Mouse (Mus musculus) kidney, postnatal 14 days (tissue): ENCODE data around the gene Hoxd3.

Experiments
- DNase-seq: peaks from one replicate; pipeline ENCODE4 v3.0.0; 2022; ENCODE audit warnings: mixed read lengths

Hoxd3 gene

GRCm38 (mm10) chr2:74731799-74732512 lies 20.2 kb downstream of the Hoxd3 start:
- no peak for DNase-seq

GRCm38 (mm10) chr2:74732513-74733316 lies 21.0 kb downstream of the Hoxd3 start:
- peak; percentile 45 for DNase-seq

- DNase-seq: no peak
These were observed 21.6 kb downstream of the Hoxd3 start for GRCm38 (mm10) chr2:74733317-74733661.

GRCm38 (mm10) chr2:74733765-74734164 lies 22.0 kb downstream of the Hoxd3 start:
- DNase-seq: no peak

- no peak for DNase-seq
These were observed 22.7 kb downstream of the Hoxd3 start for GRCm38 (mm10) chr2:74734451-74734850.

GRCm38 (mm10) chr2:74734996-74735811 lies 23.5 kb downstream of the Hoxd3 start:
- DNase-seq: no peak

- DNase-seq: peak; percentile 22
These were observed 24.3 kb downstream of the Hoxd3 start for GRCm38 (mm10) chr2:74735851-74736687.

GRCm38 (mm10) chr2:74736688-74737577 lies 25.2 kb downstream of the Hoxd3 start:
- DNase-seq: no peak

GRCm38 (mm10) chr2:74737578-74738070 lies 25.9 kb downstream of the Hoxd3 start:
- DNase-seq: peak; percentile 40

GRCm38 (mm10) chr2:74738623-74739475 lies 27.1 kb downstream of the Hoxd3 start:
- peak; percentile 40 for DNase-seq

GRCm38 (mm10) chr2:74739476-74739800 lies 27.7 kb downstream of the Hoxd3 start:
- no peak for DNase-seq

- DNase-seq: no peak
These were observed 28.1 kb downstream of the Hoxd3 start for GRCm38 (mm10) chr2:74739869-74740268.

- peak; percentile 45 for DNase-seq
These were observed 28.8 kb downstream of the Hoxd3 start for GRCm38 (mm10) chr2:74740311-74741091.

- no peak for DNase-seq
These were observed 29.7 kb downstream of the Hoxd3 start for GRCm38 (mm10) chr2:74741252-74741978.

- DNase-seq: no peak
These were observed 30.2 kb downstream of the Hoxd3 start for GRCm38 (mm10) chr2:74741979-74742277.

GRCm38 (mm10) chr2:74745540-74746297 lies 34.0 kb downstream of the Hoxd3 start:
- DNase-seq: no peak

GRCm38 (mm10) chr2:74746298-74746921 lies 34.7 kb downstream of the Hoxd3 start:
- DNase-seq: no peak

- no peak for DNase-seq
These were observed 35.3 kb downstream of the Hoxd3 start for GRCm38 (mm10) chr2:74747006-74747405.
